Mouse (Mus musculus): ENCODE results near the gene Rnf10.
"Not testable (repeated sequence)": the region's sequence is repeated elsewhere in the genome, so short reads cannot be mapped to it uniquely, and the experiment has no call there.

GRCm38 (mm10) chr5:115302190-115302589, 29.5 kb upstream of the Rnf10 start:
- not testable (repeated sequence) for TF ChIP-seq FLI1 (IDR thresholded peaks at IDR 0.05; ENCODE audit: low read length); GATA1 (IDR thresholded peaks at IDR 0.05; ENCODE audit: borderline replicate concordance, low read length)
